Mouse (Mus musculus): ENCODE data around the gene Mical3. TPM values are rescaled to one million over a fixed set of nuclear protein-coding genes. Genes with fewer than 3 reads are reported as not detected.

Gene Mical3
- polyA plus RNA-seq, 1 experiment, result 19.1 TPM

DNA sequence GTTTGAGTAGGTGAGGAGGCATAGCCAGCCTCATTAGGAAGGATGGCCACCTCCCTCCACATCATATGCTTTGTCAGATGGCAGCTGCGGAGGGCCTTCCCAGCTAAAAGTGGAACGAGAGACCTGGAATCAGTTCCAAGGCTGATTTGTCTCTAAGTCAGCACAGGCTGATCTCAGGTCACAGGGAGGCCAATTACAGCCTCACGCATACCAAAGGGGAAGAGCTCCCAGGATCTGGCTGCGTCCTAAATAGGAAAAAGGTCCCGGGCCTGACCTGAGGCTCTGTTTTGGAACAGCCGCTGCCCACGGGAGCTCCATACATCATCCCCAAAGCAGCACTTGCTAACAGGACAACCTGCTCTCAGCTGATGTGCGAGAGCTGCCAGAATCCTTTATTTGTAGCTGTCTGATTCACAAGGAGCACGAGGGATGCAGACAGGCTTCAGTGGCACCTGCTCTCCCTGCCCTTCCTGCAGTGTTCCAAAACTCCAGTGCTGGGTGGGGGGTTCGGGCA, 143.2 kb downstream of the Mical3 start:
- Histone ChIP-seq H3K4me3 (ENCODE audit: insufficient read depth, low read length) (no peak overlapping the region), H3K4me1 (ENCODE audit: control insufficient read depth, insufficient read depth, low read length) (peaks cover 13% of the 10 kb centered on the region), H3K27ac (ENCODE audit: insufficient read depth, low read length) (no peak overlapping the region)
- TF ChIP-seq CTCF (IDR thresholded peaks at IDR 0.05; ENCODE audit: borderline replicate concordance, insufficient read depth, low read length) (no peak), POLR2A (IDR thresholded peaks at IDR 0.05; ENCODE audit: low read depth, low read length) (no peak)

DNA sequence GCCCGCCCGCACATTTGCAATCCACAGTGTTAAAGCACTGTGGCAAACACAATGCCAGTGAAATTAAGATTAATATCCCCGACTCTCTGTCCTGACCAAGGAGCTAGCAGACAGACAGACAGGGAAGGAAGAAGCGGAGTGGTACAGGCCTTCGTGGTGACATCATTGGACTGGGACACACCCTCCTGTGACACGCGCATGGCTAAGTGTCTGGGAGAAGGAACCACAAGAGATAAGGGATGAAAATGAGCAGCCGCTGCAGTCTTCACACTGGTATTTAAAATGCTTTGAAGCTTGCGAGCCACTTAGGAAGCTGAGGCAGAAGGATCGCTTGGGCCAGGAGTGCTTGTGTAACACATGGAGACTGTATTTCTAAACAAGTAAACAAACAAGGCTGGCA, 143.6 kb downstream of the Mical3 start:
- no peak overlapping the region for H3K4me3 ChIP-seq (ENCODE audit: insufficient read depth, low read length)
- H3K27ac ChIP-seq (ENCODE audit: insufficient read depth, low read length), result no peak overlapping the region
- TF ChIP-seq CTCF (IDR thresholded peaks at IDR 0.05; ENCODE audit: borderline replicate concordance, insufficient read depth, low read length), result no peak
- no peak for TF ChIP-seq POLR2A (IDR thresholded peaks at IDR 0.05; ENCODE audit: low read depth, low read length)
- peaks cover 13% of the 10 kb centered on the region for H3K4me1 ChIP-seq (ENCODE audit: control insufficient read depth, insufficient read depth, low read length)

DNA sequence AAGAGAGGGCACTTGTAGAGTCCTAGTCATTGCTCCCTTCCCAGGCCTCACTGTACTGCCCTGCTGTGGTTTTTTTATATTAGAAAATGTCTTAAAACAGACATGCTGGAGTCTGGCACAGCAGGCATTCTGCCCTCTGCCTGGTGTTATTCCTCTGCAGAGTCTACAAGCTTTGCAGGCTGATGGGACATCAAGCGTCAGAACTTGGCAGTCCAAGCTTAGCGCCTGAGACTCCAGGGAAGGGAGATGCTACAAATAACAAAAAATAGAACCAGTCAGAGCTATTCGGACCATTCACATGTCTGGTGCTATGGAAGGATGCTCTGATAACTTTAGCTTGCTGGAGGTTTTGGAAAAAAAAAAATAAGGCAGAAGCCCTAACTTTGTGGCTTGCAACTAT, 144.6 kb downstream of the Mical3 start:
- H3K27ac ChIP-seq (ENCODE audit: insufficient read depth, low read length), result no peak overlapping the region
- H3K4me1 ChIP-seq (ENCODE audit: control insufficient read depth, insufficient read depth, low read length), result peaks cover 13% of the 10 kb centered on the region
- no peak for TF ChIP-seq POLR2A (IDR thresholded peaks at IDR 0.05; ENCODE audit: low read depth, low read length)
- no peak for TF ChIP-seq CTCF (IDR thresholded peaks at IDR 0.05; ENCODE audit: borderline replicate concordance, insufficient read depth, low read length)
- no peak overlapping the region for H3K4me3 ChIP-seq (ENCODE audit: insufficient read depth, low read length)

DNA sequence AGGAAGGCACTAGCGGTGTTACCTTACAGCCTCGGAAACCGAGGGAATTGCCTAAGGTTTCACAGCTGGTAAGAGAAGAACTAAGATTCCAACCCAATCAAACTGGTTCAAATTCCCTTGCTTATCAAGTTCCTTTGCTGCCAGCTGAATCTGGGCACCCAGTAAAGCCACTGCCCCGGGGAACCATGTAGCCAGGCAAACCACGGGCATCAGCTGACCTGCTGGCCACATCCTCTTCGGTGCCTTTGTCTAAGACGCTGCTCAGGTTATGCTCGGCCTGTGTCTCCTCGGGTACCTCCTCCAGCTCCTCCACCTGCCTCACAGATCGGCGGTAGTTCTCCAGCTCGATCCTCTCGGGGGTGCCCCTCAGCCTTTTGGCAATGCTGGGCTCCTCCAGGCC, 148.5 kb downstream of the Mical3 start:
- Histone ChIP-seq H3K27ac (ENCODE audit: insufficient read depth, low read length) (no peak overlapping the region), H3K4me3 (ENCODE audit: insufficient read depth, low read length) (no peak overlapping the region), H3K4me1 (ENCODE audit: control insufficient read depth, insufficient read depth, low read length) (peaks cover 15% of the 10 kb centered on the region)
- TF ChIP-seq POLR2A (IDR thresholded peaks at IDR 0.05; ENCODE audit: low read depth, low read length) (no peak), CTCF (IDR thresholded peaks at IDR 0.05; ENCODE audit: borderline replicate concordance, insufficient read depth, low read length) (no peak)

DNA sequence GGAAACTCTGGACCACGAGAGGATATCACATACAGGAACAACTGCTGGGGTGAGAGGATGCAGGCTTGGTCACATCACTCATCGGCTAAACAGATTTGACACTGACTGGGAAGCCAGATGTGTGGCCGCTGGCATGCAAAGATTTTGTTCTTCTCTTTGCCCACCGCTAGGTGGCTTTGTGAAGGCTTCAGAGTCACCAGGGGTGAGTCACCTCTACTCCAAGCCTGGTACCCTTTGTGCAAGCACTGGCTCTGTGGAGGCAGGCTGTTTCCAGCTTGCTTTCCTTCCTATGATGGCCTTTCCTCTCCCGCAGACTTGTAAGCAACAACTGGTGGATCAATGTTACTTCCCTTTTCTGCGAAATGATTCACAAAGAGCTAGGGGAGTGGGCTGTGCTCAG, 149.3 kb downstream of the Mical3 start:
- H3K27ac ChIP-seq (ENCODE audit: insufficient read depth, low read length), result no peak overlapping the region
- TF ChIP-seq POLR2A (IDR thresholded peaks at IDR 0.05; ENCODE audit: low read depth, low read length), result no peak
- no peak overlapping the region for H3K4me3 ChIP-seq (ENCODE audit: insufficient read depth, low read length)
- H3K4me1 ChIP-seq (ENCODE audit: control insufficient read depth, insufficient read depth, low read length), result peaks cover 10% of the 10 kb centered on the region

DNA sequence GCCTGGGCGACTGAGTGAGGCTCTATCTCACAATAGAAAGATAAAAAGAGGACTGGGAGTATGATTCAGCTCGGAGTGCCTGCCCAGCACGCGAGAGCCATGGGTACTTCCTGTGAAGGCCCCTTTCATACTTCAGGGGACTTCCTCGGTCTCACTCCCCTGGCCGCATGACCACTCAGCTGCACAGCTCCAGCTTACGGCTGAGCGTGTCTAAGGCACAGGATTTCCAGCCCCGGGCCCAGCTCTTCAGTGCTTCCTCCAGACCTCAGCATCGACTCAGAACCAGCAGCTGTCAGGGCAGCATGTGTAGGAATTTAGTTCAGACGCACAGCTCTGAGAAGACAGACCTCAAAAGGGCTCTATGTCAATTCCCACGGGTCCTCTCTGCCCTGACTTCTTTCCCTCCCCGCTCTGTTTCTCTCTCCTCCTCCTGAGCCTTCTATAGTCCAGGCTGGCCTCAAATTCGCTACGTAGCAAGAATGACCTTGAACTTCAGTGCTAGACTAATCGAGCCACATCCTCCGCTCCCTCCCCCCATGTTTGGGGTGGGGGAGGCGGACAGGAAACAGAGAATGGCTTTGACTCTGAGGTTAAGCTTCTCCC, 152.7 kb downstream of the Mical3 start:
- TF ChIP-seq CTCF (IDR thresholded peaks at IDR 0.05; ENCODE audit: borderline replicate concordance, insufficient read depth, low read length) (no peak), POLR2A (IDR thresholded peaks at IDR 0.05; ENCODE audit: low read depth, low read length) (no peak)
- Histone ChIP-seq H3K27ac (ENCODE audit: insufficient read depth, low read length) (no peak overlapping the region), H3K4me3 (ENCODE audit: insufficient read depth, low read length) (no peak overlapping the region), H3K4me1 (ENCODE audit: control insufficient read depth, insufficient read depth, low read length) (peaks cover 10% of the 10 kb centered on the region)

DNA sequence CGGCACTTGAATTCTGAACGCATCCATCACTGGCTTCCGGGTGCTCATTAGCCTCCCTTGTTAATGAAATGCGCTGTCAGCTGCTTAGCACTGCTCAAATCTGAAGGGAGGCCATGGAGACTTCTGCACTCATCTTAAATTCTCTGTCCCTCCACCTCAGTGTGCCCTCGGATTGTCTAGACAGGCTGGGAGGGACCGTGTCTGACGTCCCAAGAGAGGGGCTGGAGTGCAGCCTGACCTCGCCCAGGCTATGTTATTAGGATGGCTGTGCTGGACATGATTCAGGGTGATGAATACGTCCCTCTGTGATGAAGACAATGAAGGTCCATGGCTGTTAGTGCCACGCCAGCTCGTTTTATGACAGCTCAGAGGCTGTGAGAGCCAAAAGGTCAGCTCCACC, 153.8 kb downstream of the Mical3 start:
- Histone ChIP-seq H3K4me1 (ENCODE audit: control insufficient read depth, insufficient read depth, low read length) (peaks cover 10% of the 10 kb centered on the region), H3K27ac (ENCODE audit: insufficient read depth, low read length) (no peak overlapping the region), H3K4me3 (ENCODE audit: insufficient read depth, low read length) (no peak overlapping the region)
- TF ChIP-seq CTCF (IDR thresholded peaks at IDR 0.05; ENCODE audit: borderline replicate concordance, insufficient read depth, low read length) (no peak), POLR2A (IDR thresholded peaks at IDR 0.05; ENCODE audit: low read depth, low read length) (no peak)

DNA sequence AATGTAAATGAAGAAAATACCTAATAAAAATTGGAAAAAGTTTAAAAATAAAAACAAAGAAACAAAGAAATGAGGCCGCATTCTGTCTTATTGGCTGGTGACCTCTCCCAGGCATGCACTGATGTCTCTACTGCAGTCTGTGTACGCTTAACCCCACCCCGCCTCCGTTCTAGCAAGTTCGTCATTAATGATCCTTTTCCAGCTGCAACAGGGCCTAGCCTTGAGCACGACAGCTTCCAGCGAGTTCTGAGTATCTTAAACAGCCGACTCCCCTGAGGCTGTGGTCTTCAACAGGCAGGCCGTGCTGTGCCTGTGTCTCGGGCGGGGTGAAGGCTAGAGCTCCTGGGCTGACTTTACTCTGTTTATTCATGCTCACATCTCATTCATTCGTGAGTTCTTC, 154.7 kb downstream of the Mical3 start:
- Histone ChIP-seq H3K27ac (ENCODE audit: insufficient read depth, low read length) (no peak overlapping the region), H3K4me1 (ENCODE audit: control insufficient read depth, insufficient read depth, low read length) (peaks cover 10% of the 10 kb centered on the region), H3K4me3 (ENCODE audit: insufficient read depth, low read length) (no peak overlapping the region)
- TF ChIP-seq CTCF (IDR thresholded peaks at IDR 0.05; ENCODE audit: borderline replicate concordance, insufficient read depth, low read length) (no peak), POLR2A (IDR thresholded peaks at IDR 0.05; ENCODE audit: low read depth, low read length) (no peak)

DNA sequence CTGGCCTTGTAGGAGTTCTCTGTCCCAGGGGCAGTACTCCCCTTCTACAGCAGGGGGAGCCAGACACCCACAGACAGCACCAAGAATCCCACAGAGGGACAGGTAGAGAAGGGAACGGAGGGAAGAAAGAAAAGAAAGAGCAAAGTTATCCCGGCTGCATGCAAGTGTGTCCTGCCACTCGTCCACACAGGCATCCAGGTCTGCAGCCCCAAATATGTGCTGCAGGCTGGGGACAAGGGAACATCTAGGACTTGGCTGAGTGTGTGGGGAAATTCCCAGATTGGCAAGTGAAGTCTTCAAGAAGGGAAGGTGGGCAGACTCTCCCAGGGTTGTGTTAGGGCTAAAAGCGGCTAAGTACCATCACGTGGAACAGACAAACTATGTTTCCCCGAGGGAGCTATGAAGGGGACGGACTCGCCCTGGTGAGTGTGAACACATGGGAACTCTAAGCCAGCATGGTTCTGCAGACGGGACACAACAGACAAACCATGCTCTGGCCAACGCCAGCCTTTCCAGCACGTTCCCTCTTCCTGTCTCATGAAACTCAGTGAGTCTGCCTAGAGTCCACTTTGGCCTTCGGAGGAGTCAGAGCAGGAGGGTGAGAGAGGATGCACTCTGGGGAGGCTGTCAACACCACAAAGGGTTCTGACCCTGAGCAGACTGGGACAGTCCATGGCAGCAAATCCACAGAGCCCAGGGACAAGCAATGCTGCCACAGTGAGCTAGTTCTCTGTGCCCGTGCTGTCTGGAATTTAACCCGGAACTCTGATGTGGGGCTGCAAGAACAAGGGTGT, 158.8 kb downstream of the Mical3 start:
- Histone ChIP-seq H3K4me3 (ENCODE audit: insufficient read depth, low read length) (no peak overlapping the region), H3K27ac (ENCODE audit: insufficient read depth, low read length) (no peak overlapping the region), H3K4me1 (ENCODE audit: control insufficient read depth, insufficient read depth, low read length) (no peaks in the 10 kb centered on the region)
- TF ChIP-seq POLR2A (IDR thresholded peaks at IDR 0.05; ENCODE audit: low read depth, low read length) (no peak), CTCF (IDR thresholded peaks at IDR 0.05; ENCODE audit: borderline replicate concordance, insufficient read depth, low read length) (peak; percentile 88)
